Mouse (Mus musculus): ENCODE data around the gene Gm21761.
"Not testable (repeated sequence)": the region's sequence is repeated elsewhere in the genome, so short reads cannot be mapped to it uniquely, and the experiment has no call there.

The Gm21761 gene

DNA sequence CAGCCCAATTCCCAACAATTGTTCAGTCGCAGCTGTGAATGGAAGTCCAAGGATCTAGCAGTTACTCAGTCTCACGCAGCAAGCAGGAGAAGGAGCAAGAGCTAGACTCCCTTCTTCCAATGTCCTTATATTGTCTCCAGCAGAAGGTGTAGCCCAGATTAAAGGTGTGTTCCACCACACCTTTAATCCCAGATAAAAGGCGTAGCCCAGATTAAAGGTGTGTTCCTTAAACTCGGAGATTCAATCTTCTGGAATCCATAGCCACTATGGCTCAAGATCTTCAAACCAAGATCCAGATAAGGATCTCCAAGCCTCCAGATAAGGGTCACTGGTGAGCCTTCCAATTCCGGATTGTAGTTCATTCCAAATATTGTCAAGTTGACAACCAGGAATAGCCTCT lies at the start of gene Gm21761:
Gm21761 (minus strand) TSS at position 101 of the 400 bp plus-strand sequence.
- in situ Hi-C loops (cut with MboI) = not testable (repeated sequence)

DNA sequence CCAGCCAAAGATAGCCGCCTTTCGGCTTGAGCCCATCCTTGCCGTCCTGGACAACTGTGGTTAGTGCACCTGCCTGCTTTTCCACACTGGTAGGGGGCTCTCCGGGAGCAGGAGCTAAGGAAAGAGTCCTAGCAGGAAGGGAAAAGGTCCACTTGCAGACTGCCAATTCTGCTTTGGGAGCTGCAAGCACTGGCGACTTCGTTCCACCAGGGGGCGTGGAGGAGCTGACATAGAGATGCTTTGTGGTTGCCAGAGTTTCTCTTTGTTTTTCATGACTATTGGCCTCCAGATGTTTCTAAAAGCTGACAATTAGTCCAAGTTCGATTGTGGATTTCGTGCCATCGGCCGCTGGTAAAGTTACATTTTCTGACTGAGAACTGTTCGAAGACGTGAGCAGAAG lies 40.1 kb upstream of the Gm21761 start:
- in situ Hi-C loops (cut with MboI) = not testable (repeated sequence)

DNA sequence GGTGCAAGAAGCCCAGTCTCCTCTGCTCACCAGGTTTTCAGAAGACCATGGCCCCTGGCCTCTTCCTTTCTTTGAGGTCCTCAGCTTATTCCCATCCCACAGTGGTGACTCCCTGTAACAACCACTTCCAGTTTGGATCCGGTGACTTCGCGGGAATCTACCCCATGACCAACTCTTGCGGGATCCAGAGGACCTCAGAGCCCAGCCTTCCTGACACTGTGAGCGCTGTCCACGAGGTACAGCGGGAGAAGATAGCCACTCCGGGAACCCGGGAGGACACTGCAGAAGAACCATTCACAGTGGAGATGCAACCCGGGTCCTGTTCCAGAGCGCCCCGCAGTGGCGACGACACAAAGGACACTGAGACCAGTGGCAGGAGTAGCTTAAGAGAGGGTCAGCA lies 39.1 kb upstream of the Gm21761 start:
- in situ Hi-C loops (cut with MboI) = not testable (repeated sequence)

DNA sequence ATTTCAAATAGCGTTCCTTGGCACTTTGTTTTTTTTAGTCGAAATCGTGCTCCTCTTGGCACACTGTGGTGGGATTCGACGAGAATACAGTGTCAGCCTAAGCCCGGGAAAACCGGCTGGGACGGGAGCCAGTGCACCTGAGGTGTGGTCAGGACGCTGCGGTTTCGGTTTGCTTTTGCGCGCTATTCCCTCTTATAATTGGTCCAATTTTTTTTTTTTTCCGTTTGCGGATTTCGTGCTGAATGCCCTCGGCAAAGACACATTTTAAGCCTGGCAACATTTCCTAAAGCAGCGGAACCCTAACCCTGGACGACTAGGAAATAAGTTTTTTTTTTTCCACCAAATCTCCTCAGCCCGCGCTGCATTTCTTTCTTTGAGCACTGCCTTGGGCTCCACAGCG lies 36.9 kb upstream of the Gm21761 start:
- in situ Hi-C loops (cut with MboI) = not testable (repeated sequence)

DNA sequence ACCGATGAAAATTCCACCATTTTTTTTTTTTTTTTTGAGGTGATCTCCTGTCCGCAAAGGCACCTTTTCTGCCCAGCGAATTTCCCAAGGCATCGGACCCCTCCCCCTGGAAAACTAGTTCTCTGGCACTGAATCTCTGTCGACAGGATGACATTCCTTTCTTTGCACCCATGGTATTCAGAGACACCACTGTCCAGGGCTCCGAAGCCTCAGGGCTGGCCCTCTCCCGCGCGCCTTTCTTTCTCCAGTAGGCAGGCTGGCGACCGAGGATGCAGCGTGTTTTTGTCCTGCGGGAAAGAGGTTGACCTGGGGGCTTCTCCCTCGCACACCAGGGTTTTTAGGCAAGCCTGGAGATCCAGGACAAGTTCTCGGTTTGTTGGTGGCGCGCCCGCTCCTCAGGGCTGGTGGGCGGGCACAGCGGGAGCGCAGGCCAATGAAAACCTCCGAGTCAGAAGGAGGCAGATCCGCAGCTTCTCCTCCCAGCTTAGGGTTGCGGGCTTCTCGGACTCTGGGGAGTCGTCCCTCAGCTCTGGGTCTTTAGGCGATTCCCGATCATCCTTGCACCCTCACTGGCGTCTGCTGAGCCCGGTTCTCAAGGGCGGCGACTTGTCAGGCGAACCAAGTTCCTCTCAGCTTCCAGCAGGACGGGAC lies 36.4 kb upstream of the Gm21761 start:
- in situ Hi-C loops (cut with MboI) = not testable (repeated sequence)

DNA sequence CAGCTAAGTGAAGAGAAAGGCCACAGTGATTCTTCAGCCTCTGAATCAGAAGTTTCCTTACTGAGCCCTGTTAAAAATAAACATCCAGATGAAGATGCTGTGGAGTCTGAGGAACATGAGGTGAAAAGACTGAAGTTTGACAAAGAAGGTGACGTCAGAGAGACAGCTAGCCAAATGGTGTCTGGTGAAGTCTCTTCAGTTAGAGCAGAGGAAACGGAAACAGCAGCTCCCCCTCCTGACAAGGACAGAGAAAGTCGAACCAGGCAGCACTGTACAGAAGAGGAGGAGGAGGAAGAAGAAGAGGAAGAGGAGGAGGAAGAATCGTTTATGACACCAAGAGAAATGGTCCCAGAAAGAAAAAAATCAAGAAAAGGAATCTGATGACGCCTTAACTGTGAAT lies 33.8 kb upstream of the Gm21761 start:
- in situ Hi-C loops (cut with MboI) = not testable (repeated sequence)

DNA sequence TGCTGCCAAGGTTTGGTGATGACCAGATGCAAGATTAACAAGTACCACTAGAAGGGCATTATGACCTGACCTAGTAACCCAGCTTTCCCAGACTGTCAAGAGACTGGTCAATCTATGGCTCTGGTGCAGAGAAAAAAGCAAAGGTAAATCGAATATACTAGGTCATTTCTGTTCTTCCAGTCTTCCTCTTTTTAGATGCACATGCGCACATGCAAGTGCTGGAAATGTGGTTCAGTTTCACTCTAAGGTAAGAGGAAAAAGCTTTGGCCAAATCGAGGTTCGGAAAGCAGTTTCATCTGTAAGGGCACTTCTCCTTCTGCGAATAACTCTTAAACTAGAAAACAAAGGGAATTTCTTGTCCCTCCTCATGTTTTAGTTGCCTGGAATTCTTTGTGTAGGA lies 26.5 kb upstream of the Gm21761 start:
- in situ Hi-C loops (cut with MboI) = not testable (repeated sequence)

DNA sequence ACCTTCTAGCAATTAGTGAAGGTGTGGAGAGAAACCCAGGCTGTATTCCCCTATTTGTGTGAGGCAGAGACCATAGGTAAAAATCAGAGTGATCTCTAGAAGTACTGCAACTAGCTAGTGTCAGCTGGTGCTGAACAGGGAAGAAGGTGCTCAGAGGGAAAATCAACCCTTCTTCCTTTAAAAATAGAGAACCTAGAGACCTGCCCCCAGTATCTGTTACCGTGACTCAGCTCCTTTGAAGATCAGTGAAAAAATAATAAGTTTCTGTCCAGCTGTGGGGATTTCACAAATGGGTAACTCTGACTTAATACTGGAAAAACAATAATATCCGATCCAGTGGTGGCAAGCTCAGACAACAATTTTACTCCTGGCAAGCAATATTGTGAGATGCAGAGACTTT lies 26.0 kb upstream of the Gm21761 start:
- in situ Hi-C loops (cut with MboI) = not testable (repeated sequence)

DNA sequence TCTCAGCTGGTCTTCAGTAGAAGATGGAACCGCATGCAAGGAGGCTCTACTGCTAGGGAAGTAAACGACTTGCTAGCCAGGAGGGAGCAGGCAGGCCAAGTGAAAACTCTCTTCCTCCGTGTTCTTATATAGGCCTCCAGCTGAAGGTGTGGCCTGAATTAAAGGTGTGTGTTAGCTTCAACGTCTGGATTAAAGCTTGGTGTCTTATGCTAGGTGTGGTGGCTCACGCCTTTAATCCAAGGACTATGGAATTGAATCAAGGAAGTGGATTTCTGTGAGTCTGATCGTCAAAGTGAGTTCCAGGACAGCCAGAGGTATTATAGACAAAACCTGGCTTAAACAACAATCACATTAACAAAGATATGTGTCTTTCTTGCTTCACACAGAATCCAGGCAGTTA lies 21.6 kb upstream of the Gm21761 start, which contains the start of gene B020031M17Rik:
B020031M17Rik (minus strand) TSS at position 101 of the 400 bp plus-strand sequence.
- in situ Hi-C loops (cut with MboI) = not testable (repeated sequence)

DNA sequence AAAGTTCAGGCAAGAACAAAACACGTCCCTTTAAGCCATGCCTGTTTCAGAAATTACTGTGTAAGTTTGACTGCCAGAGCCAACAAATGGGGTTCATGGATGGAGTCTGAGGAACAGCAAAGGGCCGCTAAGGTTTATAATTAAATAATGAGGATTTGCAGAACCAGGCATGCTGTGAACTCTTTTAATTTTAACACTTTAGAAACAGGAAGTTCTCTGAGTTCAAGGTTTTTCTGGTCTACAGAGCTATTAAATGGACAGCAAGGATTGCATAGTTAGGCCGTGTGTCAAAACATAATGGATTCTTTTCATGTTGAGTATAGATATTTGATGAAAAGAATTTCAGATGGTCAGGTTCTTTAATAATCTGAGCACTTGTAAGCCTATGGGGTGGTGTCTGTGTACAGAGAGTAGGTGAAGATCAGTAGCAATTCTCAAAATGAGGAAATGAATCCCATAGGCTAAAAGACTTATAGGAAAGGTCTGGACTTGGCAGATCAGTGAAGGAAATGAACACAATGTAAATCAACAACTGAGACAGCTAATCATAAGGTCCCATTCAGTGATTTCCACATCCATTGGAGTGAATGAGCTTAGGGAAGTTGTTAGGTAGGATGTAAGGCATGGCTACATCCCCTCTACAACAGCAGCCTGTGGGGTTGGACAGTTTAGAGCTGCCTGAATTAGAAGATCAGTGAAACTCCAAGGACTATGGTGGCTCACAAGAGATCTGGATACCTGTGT lies 4.3 kb downstream of the Gm21761 start:
- in situ Hi-C loops (cut with MboI) = not testable (repeated sequence)

DNA sequence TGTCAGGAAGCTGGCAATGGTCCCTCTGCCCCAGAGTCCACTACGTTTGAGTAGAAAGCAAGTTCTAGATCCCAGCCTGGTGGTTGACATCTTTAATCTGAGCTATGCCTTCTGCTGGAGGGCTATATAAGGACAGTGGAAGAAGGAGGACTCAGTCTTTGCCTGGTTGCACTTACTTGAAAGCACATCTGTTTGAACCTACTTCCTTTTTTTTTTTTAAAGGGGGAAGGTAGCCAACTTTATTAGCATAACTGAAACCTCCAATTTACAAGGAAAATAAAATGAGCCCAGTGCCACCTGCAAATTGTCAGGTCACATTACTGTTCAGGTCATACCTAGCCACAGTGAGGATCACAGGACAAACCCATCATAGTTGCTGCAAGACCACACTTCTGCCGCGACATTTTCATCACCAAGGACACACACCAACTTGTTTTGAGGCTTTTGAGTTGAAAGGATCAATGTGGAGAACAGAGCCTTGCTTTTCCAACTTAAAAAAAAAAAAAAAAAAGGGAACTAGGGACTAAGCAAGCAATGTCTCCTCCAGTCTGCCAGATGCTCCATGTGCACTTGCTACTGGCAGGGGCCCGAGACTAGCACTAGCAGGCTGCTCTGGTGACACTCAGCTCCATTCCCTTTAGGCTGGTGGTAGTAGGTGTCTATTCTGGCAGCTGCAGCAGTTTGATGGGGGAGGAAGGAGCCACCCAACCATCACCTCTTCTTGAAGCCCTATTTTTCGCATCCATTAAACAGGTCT lies 11.9 kb downstream of the Gm21761 start:
- in situ Hi-C loops (cut with MboI) = not testable (repeated sequence)

DNA sequence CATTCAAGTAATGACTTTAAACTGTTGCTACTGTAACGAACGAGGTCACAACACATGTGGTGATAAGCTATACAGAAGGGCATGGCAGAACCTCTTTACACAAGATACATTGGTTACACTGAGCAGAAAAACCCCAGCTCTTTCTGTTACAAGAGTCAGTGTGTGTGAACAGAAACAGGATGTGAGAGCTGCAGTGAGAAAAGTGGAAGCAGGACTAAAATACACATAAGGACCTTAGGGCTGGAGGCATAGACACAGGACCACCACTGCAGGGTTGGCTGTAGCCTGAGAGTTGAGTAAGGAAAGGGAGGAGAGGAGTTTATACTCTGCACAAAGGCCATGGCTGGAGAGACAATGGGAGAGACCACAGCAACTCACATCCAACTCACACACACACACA lies 12.6 kb downstream of the Gm21761 start:
- in situ Hi-C loops (cut with MboI) = not testable (repeated sequence)

DNA sequence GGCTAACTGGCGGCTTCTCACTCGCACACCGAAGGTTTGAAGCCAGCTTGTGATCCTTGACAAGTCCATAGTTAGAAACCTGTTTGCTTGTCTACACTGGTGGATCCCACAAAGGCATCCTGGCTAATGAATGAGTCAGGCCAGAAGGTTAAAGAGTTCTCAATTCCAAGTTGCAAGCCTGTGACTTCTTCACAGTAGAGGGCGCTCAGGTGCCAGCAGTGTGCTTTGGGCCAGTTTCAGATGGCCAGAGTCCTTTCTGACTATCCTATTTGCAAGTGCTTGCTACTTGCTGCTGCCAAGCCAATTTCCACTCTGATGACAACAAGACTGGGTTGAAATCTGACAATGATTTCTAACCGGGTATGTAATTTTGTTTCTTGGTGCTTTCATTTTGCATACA lies 30.5 kb downstream of the Gm21761 start:
- in situ Hi-C loops (cut with MboI) = not testable (repeated sequence)

DNA sequence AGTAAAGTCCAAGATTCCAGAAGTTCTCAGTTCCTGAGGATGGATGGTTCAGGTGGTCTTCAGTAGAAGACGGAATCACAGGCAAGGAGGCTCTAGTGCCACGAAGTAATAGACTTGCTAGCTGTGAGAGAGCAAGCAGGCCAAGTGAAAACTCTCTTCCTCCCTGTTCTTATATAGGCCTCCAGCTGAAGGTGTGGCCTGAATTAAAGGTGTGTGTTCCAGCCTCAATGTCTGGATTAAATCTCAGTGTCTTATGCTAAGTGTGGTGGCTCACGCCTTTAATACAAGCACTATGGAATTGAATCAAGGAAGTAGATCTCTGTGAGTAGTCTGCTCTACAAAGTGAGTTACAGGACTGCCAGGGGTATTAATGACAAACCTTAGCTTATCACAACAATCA lies 34.4 kb downstream of the Gm21761 start, which contains the start of gene Tcstv1:
Tcstv1 (minus strand) TSS at position 101 of the 400 bp plus-strand sequence.
- in situ Hi-C loops (cut with MboI) = not testable (repeated sequence)

DNA sequence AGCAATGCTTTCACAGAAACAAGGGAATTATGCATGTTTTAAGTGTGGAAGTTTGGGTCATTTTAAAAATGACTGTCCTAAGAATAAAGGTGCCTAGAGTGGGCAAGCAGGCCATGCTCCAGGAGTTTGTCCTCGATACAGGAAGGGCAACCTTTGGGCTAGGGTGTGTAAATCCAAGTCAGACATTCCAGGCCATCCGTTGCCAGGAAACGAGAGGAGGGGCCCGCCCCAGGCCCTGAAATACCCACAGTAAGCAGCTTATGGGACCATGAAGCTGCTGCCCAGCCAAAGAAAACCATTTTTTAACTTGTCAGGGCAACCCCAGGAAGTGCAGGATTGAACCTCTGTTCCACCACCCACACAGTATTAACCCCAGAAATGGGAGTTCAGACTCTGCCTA lies 42.2 kb downstream of the Gm21761 start:
- in situ Hi-C loops (cut with MboI) = not testable (repeated sequence)

DNA sequence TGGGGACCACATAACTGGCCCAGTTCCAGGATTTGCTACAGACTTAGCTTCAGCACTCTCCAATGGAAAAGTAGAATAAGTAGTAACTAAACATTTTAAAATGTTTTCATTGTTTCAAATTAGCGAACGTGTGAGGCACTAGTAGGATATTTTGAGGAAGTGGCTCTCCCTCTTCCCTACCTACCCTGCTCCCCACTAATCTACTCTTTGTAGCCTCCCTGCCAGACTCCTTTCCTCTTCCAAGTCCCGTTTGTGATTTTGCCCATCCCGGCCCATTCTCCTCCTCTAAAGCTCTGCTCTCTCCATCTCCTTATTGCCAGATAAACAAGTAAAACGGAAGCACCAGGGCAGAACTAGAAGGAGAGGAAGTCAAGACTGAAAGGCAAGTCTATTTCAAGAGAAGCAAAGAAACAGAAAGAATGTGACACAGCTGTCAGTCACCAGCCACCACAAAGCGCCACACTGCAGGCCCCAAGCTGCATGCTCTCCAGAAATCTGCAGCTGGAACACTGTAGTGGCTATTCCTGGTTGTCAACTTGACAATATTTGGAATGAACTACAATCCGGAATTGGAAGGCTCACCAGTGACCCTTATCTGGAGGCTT lies 64.6 kb downstream of the Gm21761 start:
- in situ Hi-C loops (cut with MboI) = not testable (repeated sequence)

DNA sequence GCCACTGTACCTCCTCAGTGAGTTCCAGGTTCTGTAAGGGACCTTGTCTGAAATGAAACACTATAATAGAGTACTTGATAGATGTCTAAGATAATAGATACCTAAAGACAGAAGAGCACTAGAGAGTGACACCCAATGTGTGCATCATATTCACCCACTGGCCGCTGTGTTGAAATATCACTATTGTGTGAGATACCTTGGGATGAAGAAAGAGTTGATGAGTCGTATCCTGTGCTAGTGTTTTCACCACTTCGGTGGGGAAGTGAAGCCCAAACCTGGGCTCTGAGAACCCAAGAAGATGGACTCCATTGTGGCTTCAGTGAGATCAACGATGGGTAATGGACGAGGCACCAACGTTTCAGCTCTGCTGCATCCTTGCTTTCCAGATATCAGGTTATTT lies 66.7 kb downstream of the Gm21761 start:
- in situ Hi-C loops (cut with MboI) = not testable (repeated sequence)
